Mouse (Mus musculus): ENCODE results near the gene Basp1. TPM values are rescaled to one million over a fixed set of nuclear protein-coding genes. Genes with fewer than 3 reads are reported as not detected.
A peak's percentile ranks its signal among the peaks of the same experiment; 100 is the strongest.

Basp1 gene
- total and polyA plus RNA-seq, 2 experiments = 0.61 to 1.5 TPM

DNA sequence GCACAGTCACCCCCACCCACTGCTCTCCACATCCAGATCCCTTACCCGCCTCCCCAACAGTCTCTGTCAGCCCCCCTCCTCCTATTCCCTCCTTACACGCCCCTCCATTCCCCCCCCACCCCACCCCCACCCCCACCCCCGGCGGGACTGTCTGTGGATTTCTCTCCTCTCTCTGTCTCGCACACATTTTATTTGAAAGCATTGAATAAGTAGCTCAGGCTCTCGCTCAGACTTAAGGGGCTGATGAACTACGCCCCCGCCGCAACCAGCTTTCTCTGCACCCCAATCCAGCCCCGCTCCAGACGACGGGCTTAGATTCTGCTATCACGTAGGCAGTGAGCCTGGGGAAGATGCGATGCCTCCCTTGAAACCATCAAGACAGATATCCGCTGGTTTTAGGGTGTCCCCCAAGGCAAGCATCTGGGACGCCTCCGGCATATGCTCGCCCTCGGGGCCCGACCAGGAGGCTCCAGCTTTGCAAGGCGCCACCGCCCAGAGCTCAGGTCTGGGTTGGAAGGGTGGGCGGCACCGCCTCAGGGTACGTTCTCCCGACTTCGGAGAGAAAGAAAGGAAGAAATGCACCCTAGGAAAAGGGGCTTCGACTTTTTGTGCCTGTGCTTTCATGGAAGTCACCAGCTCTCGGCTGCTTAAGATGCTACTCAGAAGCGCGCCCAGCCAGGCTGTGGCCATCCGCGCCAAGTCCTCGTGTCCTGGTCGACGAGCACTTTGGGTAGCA, 615 bp upstream of the Basp1 start:
- WGBS = 3% methylated on average over 36 of the region's 36 CpGs
- Histone ChIP-seq H3K27ac (replicated peaks; ENCODE audit: insufficient read depth, low read depth, low read length) (no peak overlapping the region), H3K9ac (ENCODE audit: low read depth, low read length) (no peak overlapping the region; the same call in 1 of the 2 replicates), H3K4me3 (ENCODE audit: insufficient read depth, low read depth, low read length) (peak overlapping the region; percentile 66; the same call in 1 of the 2 replicates), H3K79me2 (ENCODE audit: control insufficient read depth, insufficient read depth, low read length) (no peaks in the 10 kb centered on the region), H3K36me3 (ENCODE audit: control insufficient read depth, insufficient read depth, low read length) (no peaks in the 10 kb centered on the region), H3K27me3 (ENCODE audit: control insufficient read depth, insufficient read depth, low read length) (peaks cover 10% of the 10 kb centered on the region), H3K4me1 (ENCODE audit: control insufficient read depth, insufficient read depth, low read length) (no peaks in the 10 kb centered on the region)
- DNase-seq (ENCODE audit: extremely low read depth, low read depth, low spot score) = no peak
- TF ChIP-seq POLR2A (IDR thresholded peaks at IDR 0.05; ENCODE audit: extremely low read depth, insufficient read depth, low read length) = no peak
- no peak for TF ChIP-seq CTCF (IDR thresholded peaks at IDR 0.05; ENCODE audit: low read depth, low read length)

DNA sequence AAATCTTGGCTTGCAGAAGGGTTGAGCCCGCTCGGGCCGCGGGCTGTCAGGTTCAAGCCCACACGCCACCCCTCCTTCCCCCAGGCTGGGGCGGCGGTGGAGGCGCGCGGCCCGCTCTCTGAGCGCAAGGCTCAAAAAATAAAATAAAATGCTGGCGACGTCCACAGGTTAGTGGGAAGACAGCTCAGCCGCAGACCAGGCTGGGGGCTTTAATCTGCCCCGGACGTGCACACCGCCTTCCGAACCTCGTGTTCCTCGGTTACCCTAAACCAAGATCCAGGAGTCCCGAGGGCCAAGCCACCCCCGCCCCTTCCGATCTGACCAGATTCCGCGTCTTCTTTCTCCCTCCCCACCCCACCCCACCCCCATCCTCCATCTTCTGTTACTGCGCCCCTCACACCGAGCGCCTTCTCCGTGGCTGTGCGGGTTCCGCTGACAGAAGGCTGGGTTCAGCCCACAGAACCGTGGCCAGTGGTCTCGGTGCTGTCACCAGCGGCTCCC, 753 bp downstream of the Basp1 start:
- H3K27me3 ChIP-seq (ENCODE audit: control insufficient read depth, insufficient read depth, low read length) = peaks cover 14% of the 10 kb centered on the region
- no peaks in the 10 kb centered on the region for H3K79me2 ChIP-seq (ENCODE audit: control insufficient read depth, insufficient read depth, low read length)
- peak overlapping the region; percentile 24 for H3K9ac ChIP-seq (ENCODE audit: low read depth, low read length)
- no peak overlapping the region for H3K27ac ChIP-seq (replicated peaks; ENCODE audit: insufficient read depth, low read depth, low read length)
- 3% methylated on average over 35 of the region's 35 CpGs for WGBS
- peak overlapping the region; percentile 66; the same call in 1 of the 2 replicates for H3K4me3 ChIP-seq (ENCODE audit: insufficient read depth, low read depth, low read length)
- TF ChIP-seq CTCF (IDR thresholded peaks at IDR 0.05; ENCODE audit: low read depth, low read length) (no peak), POLR2A (IDR thresholded peaks at IDR 0.05; ENCODE audit: extremely low read depth, insufficient read depth, low read length) (no peak)
- H3K36me3 ChIP-seq (ENCODE audit: control insufficient read depth, insufficient read depth, low read length) = no peaks in the 10 kb centered on the region
- no peak for DNase-seq (ENCODE audit: extremely low read depth, low read depth, low spot score)
- H3K4me1 ChIP-seq (ENCODE audit: control insufficient read depth, insufficient read depth, low read length) = no peaks in the 10 kb centered on the region

DNA sequence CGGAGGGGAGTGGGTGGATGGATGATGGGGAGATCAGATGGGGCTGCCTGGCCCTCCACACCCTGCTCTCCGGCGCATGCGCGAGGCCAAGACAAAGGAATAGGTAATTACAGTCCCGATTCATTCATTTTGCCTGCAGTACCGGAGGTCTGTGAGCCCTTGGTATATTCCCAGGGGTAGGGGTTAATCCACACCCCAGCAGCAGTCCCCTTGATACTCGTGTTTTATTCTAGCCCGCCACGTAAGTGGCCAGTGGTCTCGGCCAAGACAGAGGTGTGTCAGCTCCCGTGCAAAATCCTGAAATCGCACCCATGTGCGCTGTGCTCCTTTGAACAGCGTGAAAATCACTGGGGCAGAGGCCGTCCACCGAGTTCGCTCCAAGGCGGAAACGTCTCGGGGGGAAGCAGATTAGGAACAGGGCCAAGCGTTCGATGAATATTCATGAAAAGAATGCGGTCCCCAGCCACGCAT, 1.4 kb downstream of the Basp1 start:
- no peaks in the 10 kb centered on the region for H3K79me2 ChIP-seq (ENCODE audit: control insufficient read depth, insufficient read depth, low read length)
- WGBS = 2% methylated on average over 25 of the region's 25 CpGs
- TF ChIP-seq CTCF (IDR thresholded peaks at IDR 0.05; ENCODE audit: low read depth, low read length) (no peak), POLR2A (IDR thresholded peaks at IDR 0.05; ENCODE audit: extremely low read depth, insufficient read depth, low read length) (no peak)
- H3K36me3 ChIP-seq (ENCODE audit: control insufficient read depth, insufficient read depth, low read length) = no peaks in the 10 kb centered on the region
- DNase-seq (ENCODE audit: extremely low read depth, low read depth, low spot score) = no peak
- H3K4me1 ChIP-seq (ENCODE audit: control insufficient read depth, insufficient read depth, low read length) = no peaks in the 10 kb centered on the region
- H3K4me3 ChIP-seq (ENCODE audit: insufficient read depth, low read depth, low read length) = peak overlapping the region; percentile 2; the same call in 1 of the 2 replicates
- H3K9ac ChIP-seq (ENCODE audit: low read depth, low read length) = no peak overlapping the region
- H3K27me3 ChIP-seq (ENCODE audit: control insufficient read depth, insufficient read depth, low read length) = peaks cover 14% of the 10 kb centered on the region
- no peak overlapping the region for H3K27ac ChIP-seq (replicated peaks; ENCODE audit: insufficient read depth, low read depth, low read length)

DNA sequence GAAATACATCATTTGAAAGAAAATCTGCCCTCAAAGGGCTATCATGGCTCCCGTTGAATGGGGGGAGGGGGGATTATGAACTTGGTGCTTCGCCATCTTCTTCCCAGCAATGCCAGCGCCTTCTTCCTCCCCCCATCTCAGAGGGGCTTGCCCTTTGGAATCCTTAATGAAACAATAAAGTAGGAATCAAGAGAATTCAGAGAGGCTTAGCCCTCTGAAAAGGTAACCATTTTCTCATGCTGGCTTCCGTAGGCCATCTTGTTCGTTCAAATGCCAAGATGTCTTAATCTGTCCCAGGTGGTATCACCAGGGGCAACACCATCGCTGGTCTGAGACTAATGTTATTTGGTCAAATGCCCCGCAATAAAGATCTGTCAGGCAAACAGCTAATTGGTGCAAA, 2.1 kb downstream of the Basp1 start:
- WGBS = 77% methylated on average over 7 of the region's 7 CpGs
- H3K9ac ChIP-seq (ENCODE audit: low read depth, low read length) = no peak overlapping the region
- TF ChIP-seq CTCF (IDR thresholded peaks at IDR 0.05; ENCODE audit: low read depth, low read length) = no peak
- no peak for TF ChIP-seq POLR2A (IDR thresholded peaks at IDR 0.05; ENCODE audit: extremely low read depth, insufficient read depth, low read length)
- peaks cover 14% of the 10 kb centered on the region for H3K27me3 ChIP-seq (ENCODE audit: control insufficient read depth, insufficient read depth, low read length)
- H3K4me1 ChIP-seq (ENCODE audit: control insufficient read depth, insufficient read depth, low read length) = no peaks in the 10 kb centered on the region
- no peak overlapping the region for H3K27ac ChIP-seq (replicated peaks; ENCODE audit: insufficient read depth, low read depth, low read length)
- H3K79me2 ChIP-seq (ENCODE audit: control insufficient read depth, insufficient read depth, low read length) = no peaks in the 10 kb centered on the region
- no peak overlapping the region for H3K4me3 ChIP-seq (ENCODE audit: insufficient read depth, low read depth, low read length)
- DNase-seq (ENCODE audit: extremely low read depth, low read depth, low spot score) = no peak
- H3K36me3 ChIP-seq (ENCODE audit: control insufficient read depth, insufficient read depth, low read length) = no peaks in the 10 kb centered on the region

DNA sequence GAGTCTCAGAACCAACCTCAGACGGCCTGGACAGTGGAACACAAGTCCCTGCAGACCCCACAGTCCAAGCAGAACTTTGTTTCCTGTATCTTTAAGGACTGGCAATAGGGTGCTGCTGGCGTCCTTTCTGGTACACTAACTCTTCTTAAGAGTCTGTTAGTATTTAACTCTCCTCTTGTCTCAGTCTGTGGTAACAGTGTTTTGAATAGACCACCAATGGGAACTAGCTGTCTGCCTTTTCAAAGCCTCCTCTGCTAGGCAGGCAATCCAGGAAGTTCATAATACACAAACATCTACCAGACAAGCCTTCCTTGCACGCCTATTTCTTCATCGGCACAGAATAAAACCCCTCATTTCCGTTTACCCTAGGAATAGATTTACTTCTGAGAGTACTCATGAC, 7.6 kb downstream of the Basp1 start:
- no peak for DNase-seq (ENCODE audit: extremely low read depth, low read depth, low spot score)
- Histone ChIP-seq H3K27ac (replicated peaks; ENCODE audit: insufficient read depth, low read depth, low read length) (no peak overlapping the region), H3K9ac (ENCODE audit: low read depth, low read length) (no peak overlapping the region), H3K36me3 (ENCODE audit: control insufficient read depth, insufficient read depth, low read length) (no peaks in the 10 kb centered on the region), H3K79me2 (ENCODE audit: control insufficient read depth, insufficient read depth, low read length) (no peaks in the 10 kb centered on the region), H3K4me3 (ENCODE audit: insufficient read depth, low read depth, low read length) (no peak overlapping the region), H3K4me1 (ENCODE audit: control insufficient read depth, insufficient read depth, low read length) (no peaks in the 10 kb centered on the region), H3K27me3 (ENCODE audit: control insufficient read depth, insufficient read depth, low read length) (peaks cover 4% of the 10 kb centered on the region; the same call in 1 of the 2 replicates)
- 66% methylated on average over 5 of the region's 5 CpGs for WGBS
- TF ChIP-seq CTCF (IDR thresholded peaks at IDR 0.05; ENCODE audit: low read depth, low read length) = no peak
- TF ChIP-seq POLR2A (IDR thresholded peaks at IDR 0.05; ENCODE audit: extremely low read depth, insufficient read depth, low read length) = no peak

DNA sequence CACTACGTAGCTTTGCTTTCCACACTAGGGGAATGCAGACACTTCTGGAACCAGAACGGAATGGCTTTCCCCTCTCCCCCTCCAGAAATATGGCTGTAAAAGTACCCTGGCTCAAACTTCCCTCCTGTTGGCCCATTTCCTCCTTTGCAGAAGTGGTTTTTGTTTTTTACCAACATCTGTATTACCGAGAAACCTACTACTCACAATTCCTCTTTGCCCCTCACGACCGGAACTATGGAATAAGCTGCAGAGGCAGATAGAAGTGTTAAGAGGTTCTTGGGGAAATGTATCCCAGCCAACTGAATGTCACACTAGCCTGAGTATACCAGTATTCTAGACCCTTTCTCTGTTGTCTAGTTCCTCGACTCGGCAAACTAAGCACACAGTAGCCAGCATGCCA, 9.7 kb downstream of the Basp1 start:
- Histone ChIP-seq H3K79me2 (ENCODE audit: control insufficient read depth, insufficient read depth, low read length) (no peaks in the 10 kb centered on the region), H3K9ac (ENCODE audit: low read depth, low read length) (no peak overlapping the region), H3K27me3 (ENCODE audit: control insufficient read depth, insufficient read depth, low read length) (peaks cover 2% of the 10 kb centered on the region; the same call in 1 of the 2 replicates), H3K4me3 (ENCODE audit: insufficient read depth, low read depth, low read length) (no peak overlapping the region), H3K27ac (replicated peaks; ENCODE audit: insufficient read depth, low read depth, low read length) (no peak overlapping the region), H3K4me1 (ENCODE audit: control insufficient read depth, insufficient read depth, low read length) (no peaks in the 10 kb centered on the region), H3K36me3 (ENCODE audit: control insufficient read depth, insufficient read depth, low read length) (no peaks in the 10 kb centered on the region)
- TF ChIP-seq POLR2A (IDR thresholded peaks at IDR 0.05; ENCODE audit: extremely low read depth, insufficient read depth, low read length) (no peak), CTCF (IDR thresholded peaks at IDR 0.05; ENCODE audit: low read depth, low read length) (no peak)
- DNase-seq (ENCODE audit: extremely low read depth, low read depth, low spot score) = no peak
- 88% methylated on average over 7 of the region's 7 CpGs for WGBS

Data from liver, adult 2 months (tissue).